Mouse (Mus musculus) liver, embryonic 14.5 days (tissue): ENCODE results near the gene Twist1. TPM values are rescaled to one million over a fixed set of nuclear protein-coding genes. Genes with fewer than 3 reads are reported as not detected.

Experiments used
- ATAC-seq: fragments of 200-750 bp; cut with Nextera tagmentation; 2 replicates; pipeline ENCODE4 v1.8.0; 2017; ENCODE audit warnings: moderate number of reproducible peaks, mild to moderate bottlenecking, moderate library complexity; ENCODE audit not compliant: insufficient read depth
- DNase-seq, 3 experiments: peaks; one replicate each; pipeline ENCODE4 v3.0.0-alpha.2; 2012 to 2013; ENCODE audit warnings: low read depth in 3 of 3, low spot score in 3 of 3
- H3K27ac ChIP-seq: fragments of 300-500 bp; sonication (generic); 2 replicates; pipeline ENCODE4 v1.5.1; 2014; ENCODE audit warnings: moderate library complexity, mild to moderate bottlenecking, control low read depth, inconsistent platforms
- H3K27me3 ChIP-seq: fragments of 300-500 bp; sonication (generic); 2 replicates; pipeline ENCODE4 v1.6.1; 2014; ENCODE audit warnings: mild to moderate bottlenecking, low read length, moderate library complexity; ENCODE audit not compliant: control insufficient read depth, insufficient read depth
- H3K36me3 ChIP-seq: fragments of 300-500 bp; sonication (generic); replicated peaks from 2 replicates; pipeline ENCODE4 v1.6.1; 2014; ENCODE audit warnings: low read depth; ENCODE audit not compliant: control insufficient read depth, insufficient read depth
- H3K4me1 ChIP-seq, 2 experiments: fragments of 200-500 bp in 1 of 2; fragments of 300-500 bp in 1 of 2; sonication (generic) in 1 of 2; replicated peaks; 2 replicates each; pipeline ENCODE4 v1.6.1; 2012 to 2014; ENCODE audit warnings: antibody characterized with exemption in 1 of 2, inconsistent platforms in 1 of 2, low read length in 1 of 2; ENCODE audit not compliant: control insufficient read depth in 2 of 2, insufficient read depth in 2 of 2
- H3K4me2 ChIP-seq: fragments of 300-500 bp; sonication (generic); 2 replicates; pipeline ENCODE4 v1.6.1; 2014; ENCODE audit warnings: low read depth, mild to moderate bottlenecking, control low read depth, moderate library complexity
- H3K4me3 ChIP-seq, 2 experiments: fragments of 200-500 bp in 1 of 2; fragments of 300-500 bp in 1 of 2; sonication (generic) in 1 of 2; 2 replicates each; pipeline ENCODE4 v1.5.1; 2012 to 2014; ENCODE audit warnings: low read depth in 2 of 2, low read length in 2 of 2, mild to moderate bottlenecking in 2 of 2, control low read depth in 1 of 2, inconsistent platforms in 1 of 2, moderate library complexity in 1 of 2; ENCODE audit not compliant: insufficient read depth in 1 of 2
- H3K9ac ChIP-seq: fragments of 300-500 bp; sonication (generic); replicated peaks from 2 replicates; pipeline ENCODE4 v1.6.1; 2014; ENCODE audit warnings: mild to moderate bottlenecking, control low read depth, moderate library complexity
- H3K9me3 ChIP-seq: fragments of 300-500 bp; sonication (generic); 2 replicates; pipeline ENCODE4 v1.6.1; 2016; ENCODE audit warnings: low read length, mixed read lengths; ENCODE audit not compliant: control insufficient read depth
- CTCF ChIP-seq: IDR thresholded peaks from 2 replicates; pipeline ENCODE4 v1.5.1; 2016; ENCODE audit warnings: antibody characterized with exemption, low read depth, control low read depth
- EP300 ChIP-seq: IDR thresholded peaks from 2 replicates; pipeline ENCODE4 v1.6.1; 2016; ENCODE audit warnings: antibody characterized with exemption, low read depth
- WGBS: fragments of 180-500 bp; shearing (Covaris S2); extraction: QIAGEN DNeasy Blood & Tissue Kit; methylation state at CpG from one replicate; pipeline ENCODE4 v1.1.7; 2014; ENCODE audit not compliant: insufficient replicate concordance; 5-methylcytosine and 5-hydroxymethylcytosine counted together
- polyA plus RNA-seq, 2 experiments: library from polyadenylated mRNA; depleted of rRNA in 1 of 2; stranded (reverse) in 1 of 2; unstranded in 1 of 2; fragments of >200 nt; fragmentation: Nextera tagmentation in 1 of 2; extraction: Ambion mirVana in 1 of 2; gene quantifications; 2 replicates each; pipeline versions ENCODE4 v1.2.1 to v1.2.3; 2012 to 2014

The Twist1 gene
- polyA plus RNA-seq, 2 experiments, result 0.06 to 0.63 TPM

- Histone ChIP-seq H3K36me3 (no peaks in the 10 kb centered on the region), H3K9ac (no peak overlapping the region), H3K9me3 (no peaks in the 10 kb centered on the region), H3K4me3 (peak overlapping the region; percentile 35 to 38), H3K27me3 (peaks cover 83% of the 10 kb centered on the region), H3K4me2 (peak overlapping the region; percentile 50), H3K27ac (no peak overlapping the region), H3K4me1 (no peaks in the 10 kb centered on the region)
- DNase-seq, result no peak
- ATAC-seq, result no peak
- under 1% methylated on average over 55 of the region's 56 CpGs for WGBS
- TF ChIP-seq EP300, result no peak
- no peak for TF ChIP-seq CTCF
Measured at GRCm38 (mm10) chr12:33958241-33959194, 1.0 kb downstream of the Twist1 start.

- H3K27ac ChIP-seq, result no peak overlapping the region
- H3K4me2 ChIP-seq, result no peak overlapping the region
- no peaks in the 10 kb centered on the region for H3K4me1 ChIP-seq
- no peak for ATAC-seq
- no peaks in the 10 kb centered on the region for H3K9me3 ChIP-seq
- WGBS, result 5% methylated on average over 6 of the region's 6 CpGs
- TF ChIP-seq CTCF, result no peak
- no peak for TF ChIP-seq EP300
- H3K27me3 ChIP-seq, result peaks cover 86% of the 10 kb centered on the region
- H3K4me3 ChIP-seq, result no peak overlapping the region
- no peak overlapping the region for H3K9ac ChIP-seq
- no peak for DNase-seq
- no peaks in the 10 kb centered on the region for H3K36me3 ChIP-seq
Measured at GRCm38 (mm10) chr12:33959206-33959605, 1.7 kb downstream of the Twist1 start.

GRCm38 (mm10) chr12:33959846-33960245, 2.4 kb downstream of the Twist1 start:
- Histone ChIP-seq H3K4me2 (no peak overlapping the region), H3K9ac (no peak overlapping the region), H3K4me3 (no peak overlapping the region), H3K27me3 (peaks cover 87% of the 10 kb centered on the region), H3K36me3 (no peaks in the 10 kb centered on the region), H3K27ac (no peak overlapping the region), H3K4me1 (no peaks in the 10 kb centered on the region), H3K9me3 (no peaks in the 10 kb centered on the region)
- 11% methylated on average over 3 of the region's 3 CpGs for WGBS
- no peak for DNase-seq
- no peak for ATAC-seq
- TF ChIP-seq EP300, result no peak
- TF ChIP-seq CTCF, result no peak

GRCm38 (mm10) chr12:33961013-33961412, 3.5 kb downstream of the Twist1 start:
- WGBS, result 21% methylated on average over 5 of the region's 5 CpGs
- DNase-seq (no peak), ATAC-seq (no peak)
- TF ChIP-seq CTCF (no peak), EP300 (no peak)
- no peaks in the 10 kb centered on the region for H3K36me3 ChIP-seq
- no peak overlapping the region for H3K9ac ChIP-seq
- H3K4me2 ChIP-seq, result no peak overlapping the region
- H3K4me1 ChIP-seq, result no peaks in the 10 kb centered on the region
- H3K27me3 ChIP-seq, result peaks cover 85% of the 10 kb centered on the region
- no peak overlapping the region for H3K27ac ChIP-seq
- H3K9me3 ChIP-seq, result no peaks in the 10 kb centered on the region
- no peak overlapping the region for H3K4me3 ChIP-seq

GRCm38 (mm10) chr12:33962118-33962772, 4.8 kb downstream of the Twist1 start:
- WGBS, result 21% methylated on average over 17 of the region's 17 CpGs
- H3K4me1 ChIP-seq, result no peaks in the 10 kb centered on the region
- ATAC-seq (no peak), DNase-seq (no peak)
- H3K27me3 ChIP-seq, result peaks cover 84% of the 10 kb centered on the region
- no peak overlapping the region for H3K4me2 ChIP-seq
- no peaks in the 10 kb centered on the region for H3K9me3 ChIP-seq
- no peak overlapping the region for H3K9ac ChIP-seq
- no peak for TF ChIP-seq EP300
- TF ChIP-seq CTCF, result no peak
- H3K4me3 ChIP-seq, result no peak overlapping the region
- no peaks in the 10 kb centered on the region for H3K36me3 ChIP-seq
- H3K27ac ChIP-seq, result no peak overlapping the region
